Mouse (Mus musculus) lung, postnatal 0 days (tissue): ENCODE results near the gene Mical3.

ENCODE experiments used
- CTCF ChIP-seq: IDR thresholded peaks from 2 replicates; pipeline ENCODE4 v1.5.1; 2016; ENCODE audit warnings: antibody characterized with exemption, mild to moderate bottlenecking
- EP300 ChIP-seq: IDR thresholded peaks from 2 replicates; pipeline ENCODE4 v1.6.1; 2016; ENCODE audit warnings: antibody characterized with exemption, mild to moderate bottlenecking, control low read depth

DNA sequence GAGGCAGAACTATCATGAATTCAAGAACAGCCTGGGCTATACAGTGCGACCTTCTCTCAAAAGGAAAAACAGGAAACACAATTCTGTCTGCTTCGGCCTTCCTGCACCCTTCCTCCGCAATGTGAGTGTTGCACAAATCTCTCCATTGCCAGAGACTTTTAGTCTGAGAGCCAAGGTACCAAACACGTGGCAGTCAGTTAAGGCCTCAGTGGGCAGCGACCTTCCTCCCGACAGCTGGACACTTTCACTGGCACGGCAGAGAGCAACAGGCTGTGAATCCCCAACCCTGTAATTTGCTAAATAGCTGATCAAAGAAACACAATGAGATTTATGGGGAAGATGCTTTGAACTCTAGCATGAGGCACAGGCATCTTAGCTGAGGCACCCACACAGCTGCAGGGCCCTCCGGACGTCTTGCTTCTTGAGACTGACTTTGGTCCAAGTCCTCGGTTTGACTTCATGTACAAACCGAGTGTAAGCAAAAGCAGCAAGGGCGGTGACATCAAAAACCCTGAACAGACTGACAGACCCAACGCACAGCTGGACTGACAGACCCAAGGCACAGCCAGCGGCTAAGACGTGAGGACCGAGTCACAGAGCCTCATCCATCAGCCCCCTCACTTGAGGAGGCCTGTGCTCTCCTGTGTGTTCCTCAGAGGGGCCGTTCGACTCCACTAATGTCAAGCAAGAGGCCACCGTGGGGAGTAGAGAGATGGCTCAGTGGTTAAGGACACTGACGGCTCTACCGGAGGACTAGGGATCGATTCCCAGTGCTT, 73.4 kb downstream of the Mical3 start:
- TF ChIP-seq CTCF (no peak), EP300 (peak; percentile 27; the same call in 1 of the 2 replicates)
